Mouse (Mus musculus) CH12F3 (cell line): ENCODE measurements around the gene Olfr1297.

Experiments used
- in situ Hi-C: fragments of 300-500 bp; cut with MboI; formaldehyde crosslinking; loops from 2 replicates; pipeline ENCODE4 v1.14.3; 2020; ENCODE audit warnings: low sequenced_read_pairs

Gene Olfr1297

GRCm38 (mm10) chr2:111626397-111626796 lies at the start of gene Olfr1297:
Olfr1297 (minus strand) TSS chr2:111626497.
- in situ Hi-C loops = no loop called here

GRCm38 (mm10) chr2:111661119-111661518 lies 34.8 kb upstream of the Olfr1297 start, which contains the start of gene Olfr1299:
Olfr1299 (plus strand) TSS chr2:111661419.
- in situ Hi-C loops = no loop called here

- in situ Hi-C loops = no loop called here
Measured at GRCm38 (mm10) chr2:111649101-111649500, 22.8 kb upstream of the Olfr1297 start, which contains the start of gene Olfr1298. Olfr1298 (minus strand) TSS chr2:111649201.

GRCm38 (mm10) chr2:111569581-111569980 lies 56.7 kb downstream of the Olfr1297 start, which contains the start of gene Olfr1295:
Olfr1295 (minus strand) TSS chr2:111569681.
- in situ Hi-C loops = no loop called here
